Mouse (Mus musculus) spleen, postnatal 4 days (tissue): ENCODE results near the gene Cfap45.

Experiments
- DNase-seq, 2 experiments: peaks; one replicate each; pipeline ENCODE4 v3.0.0; 2022; ENCODE audit warnings: low spot score in 2 of 2

Gene Cfap45

GRCm38 (mm10) chr1:172562641-172563464 is 42.3 kb downstream of the Cfap45 start:
- DNase-seq: peak; percentile 37 to 73

GRCm38 (mm10) chr1:172563465-172563828 is 42.8 kb downstream of the Cfap45 start:
- no peak for DNase-seq

GRCm38 (mm10) chr1:172566131-172566530 is 45.5 kb downstream of the Cfap45 start:
- DNase-seq: no peak

- no peak for DNase-seq
Observed at GRCm38 (mm10) chr1:172567758-172568157, 47.2 kb downstream of the Cfap45 start.

- DNase-seq: no peak
Observed at GRCm38 (mm10) chr1:172580116-172580515, 59.5 kb downstream of the Cfap45 start.

GRCm38 (mm10) chr1:172582436-172582835 is 61.8 kb downstream of the Cfap45 start:
- DNase-seq: no peak

- no peak for DNase-seq
Observed at GRCm38 (mm10) chr1:172584271-172584670, 63.7 kb downstream of the Cfap45 start.

- no peak for DNase-seq
Observed at GRCm38 (mm10) chr1:172585026-172585425, 64.4 kb downstream of the Cfap45 start.

GRCm38 (mm10) chr1:172585612-172586567 is 65.3 kb downstream of the Cfap45 start:
- no peak for DNase-seq

- DNase-seq: no peak
Observed at GRCm38 (mm10) chr1:172590385-172590784, 69.8 kb downstream of the Cfap45 start, which contains the start of gene Slamf8. Slamf8 (minus strand) TSS chr1:172590568.

GRCm38 (mm10) chr1:172593321-172593720 is 72.7 kb downstream of the Cfap45 start:
- DNase-seq: no peak

GRCm38 (mm10) chr1:172593956-172594355 is 73.4 kb downstream of the Cfap45 start:
- no peak for DNase-seq

GRCm38 (mm10) chr1:172594495-172594894 is 73.9 kb downstream of the Cfap45 start:
- DNase-seq: no peak
